Mouse (Mus musculus): ENCODE measurements at regions not wholly inside any gene's neighbourhood (a gene's known extent, or its start where the extent isn't known, plus 50 kb on each side); places are given as distances from the start of the nearest gene placed in this dataset.

DNA sequence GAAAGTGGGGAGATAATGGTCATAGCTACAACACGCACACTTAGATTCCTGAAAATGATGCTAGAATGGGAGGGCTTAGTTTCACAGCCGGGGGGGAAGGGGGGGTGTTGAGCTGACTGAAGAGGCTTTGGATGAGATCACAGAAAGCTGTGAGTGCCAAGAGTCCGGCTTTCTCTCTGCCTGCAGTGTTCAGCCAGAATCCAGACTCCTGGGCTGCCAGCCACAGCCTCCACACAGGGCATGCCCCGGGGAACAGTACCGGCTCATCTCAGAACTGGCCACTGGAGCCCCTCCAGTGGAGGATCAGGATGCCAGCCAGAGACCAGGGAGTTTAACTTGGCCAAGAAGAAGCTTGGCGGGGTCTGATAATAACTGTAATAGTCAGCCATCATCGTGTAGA, 85.7 kb downstream of the Vcpkmt start:
- TF ChIP-seq POLR2A (IDR thresholded peaks at IDR 0.05; ENCODE audit: borderline replicate concordance, extremely low read depth, low read depth, low read length), result no peak
- TF ChIP-seq CTCF (IDR thresholded peaks at IDR 0.05; ENCODE audit: insufficient read depth, low read length), result no peak
